Mouse (Mus musculus) cerebellum, adult 2 months (tissue): ENCODE measurements around the gene Rita1.

Source experiments
- CTCF ChIP-seq: fragments of 200-500 bp; IDR thresholded peaks from 2 replicates; pipeline ENCODE4 v1.5.1; 2011; ENCODE audit warnings: low read depth, mild to moderate bottlenecking, control low read depth, low read length, moderate library complexity, borderline replicate concordance; ENCODE audit not compliant: insufficient read depth
- POLR2A ChIP-seq: fragments of 200-500 bp; IDR thresholded peaks from 2 replicates; pipeline ENCODE4 v1.6.1; 2011; ENCODE audit warnings: low read length, control low read depth, borderline replicate concordance; ENCODE audit not compliant: insufficient read depth

GRCm38 (mm10) chr5:120621078-120621765, 8.8 kb upstream of the Rita1 start:
- TF ChIP-seq POLR2A = no peak
- no peak for TF ChIP-seq CTCF
